Mouse (Mus musculus): ENCODE measurements around the gene Smyd3.
A peak's percentile ranks its signal among the peaks of the same experiment; 100 is the strongest.

Smyd3 gene

DNA sequence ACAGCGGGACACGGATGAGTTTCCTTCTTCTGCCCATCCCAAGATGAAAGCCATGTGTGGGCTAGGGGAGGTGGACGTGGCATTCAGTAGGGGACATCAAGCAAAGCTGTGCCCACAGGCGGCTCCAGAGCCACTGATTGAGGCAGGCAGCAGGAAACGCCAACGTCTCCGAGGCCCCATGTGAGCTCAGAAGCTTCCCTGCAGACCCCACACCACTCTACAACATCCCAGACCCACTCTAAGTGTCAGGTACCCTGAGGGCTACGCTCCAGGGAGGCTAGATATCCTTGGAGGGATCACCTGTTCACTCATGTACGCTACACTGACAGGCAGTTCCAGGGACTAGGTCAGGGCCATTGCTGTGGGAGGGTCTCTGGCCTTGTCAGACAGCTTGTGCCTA, 556.2 kb downstream of the Smyd3 start:
- DNase-seq (ENCODE audit: low read depth, low spot score), result no peak

DNA sequence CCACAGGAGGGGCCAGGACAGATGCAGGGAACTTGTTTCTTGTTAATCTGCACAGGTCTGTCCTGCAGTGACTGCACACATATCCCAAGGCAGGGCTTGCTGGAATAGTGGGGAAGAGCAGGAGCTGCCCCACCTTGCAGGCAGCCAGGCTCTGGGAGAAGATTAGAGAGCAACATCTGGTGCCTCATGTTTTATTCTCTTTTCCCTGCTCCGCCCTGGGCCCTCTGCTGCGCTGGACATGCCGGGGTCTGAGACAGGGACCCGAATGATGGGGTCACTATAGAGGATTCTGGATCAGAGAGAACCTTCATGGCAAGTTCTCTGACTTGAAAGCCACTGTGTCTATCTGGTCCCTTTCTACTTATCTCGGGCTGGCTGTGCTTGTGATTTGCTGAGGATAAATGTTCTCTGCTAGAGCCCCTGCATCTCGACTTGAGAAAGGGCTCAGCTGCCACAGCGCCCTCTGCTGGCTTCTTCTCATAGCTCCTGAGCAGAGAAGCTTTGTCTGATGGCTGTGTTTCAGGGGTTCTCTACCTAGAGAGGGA, 557.8 kb downstream of the Smyd3 start:
- DNase-seq (ENCODE audit: low read depth, low spot score), result peak; percentile 45

DNA sequence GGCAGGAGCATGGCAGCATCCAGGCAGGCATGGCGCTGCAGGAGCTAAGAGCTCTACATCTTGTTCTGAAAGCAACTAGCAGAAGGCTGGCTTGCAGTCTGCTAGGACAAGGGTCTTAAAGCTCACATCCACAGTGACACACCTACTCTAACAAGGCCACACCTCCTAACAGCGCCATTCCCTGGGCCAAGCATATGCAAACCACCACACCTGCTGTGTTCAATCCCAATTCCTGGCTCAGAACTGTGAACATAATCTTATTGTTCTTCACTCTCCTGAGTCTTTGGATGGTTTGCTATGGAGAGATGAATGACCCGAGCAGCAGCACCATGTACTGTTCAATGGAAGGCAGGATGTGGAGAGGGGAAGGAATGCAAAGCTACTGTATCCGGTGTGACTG, 559.2 kb downstream of the Smyd3 start:
- no peak for DNase-seq (ENCODE audit: low read depth, low spot score)

DNA sequence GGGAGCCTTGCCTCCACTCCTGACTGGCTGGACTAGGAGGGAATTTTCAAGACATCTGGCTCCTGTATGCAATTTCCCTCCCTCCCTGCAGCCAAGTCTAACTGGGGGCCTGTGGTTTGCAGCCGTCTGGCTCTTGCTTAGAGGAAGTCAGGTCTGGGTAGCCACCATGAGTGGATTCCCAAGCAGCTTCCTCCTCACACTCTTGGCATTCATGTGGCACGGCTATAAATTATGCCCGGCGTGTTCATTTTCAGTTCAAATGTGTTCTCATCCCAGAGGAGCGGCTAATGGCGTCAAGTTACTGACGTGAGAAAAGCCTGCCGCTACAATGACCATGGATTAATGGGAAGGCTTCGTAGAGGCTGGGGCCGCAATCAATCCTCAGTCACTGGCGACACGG, 564.9 kb downstream of the Smyd3 start:
- no peak for DNase-seq (ENCODE audit: low read depth, low spot score)

DNA sequence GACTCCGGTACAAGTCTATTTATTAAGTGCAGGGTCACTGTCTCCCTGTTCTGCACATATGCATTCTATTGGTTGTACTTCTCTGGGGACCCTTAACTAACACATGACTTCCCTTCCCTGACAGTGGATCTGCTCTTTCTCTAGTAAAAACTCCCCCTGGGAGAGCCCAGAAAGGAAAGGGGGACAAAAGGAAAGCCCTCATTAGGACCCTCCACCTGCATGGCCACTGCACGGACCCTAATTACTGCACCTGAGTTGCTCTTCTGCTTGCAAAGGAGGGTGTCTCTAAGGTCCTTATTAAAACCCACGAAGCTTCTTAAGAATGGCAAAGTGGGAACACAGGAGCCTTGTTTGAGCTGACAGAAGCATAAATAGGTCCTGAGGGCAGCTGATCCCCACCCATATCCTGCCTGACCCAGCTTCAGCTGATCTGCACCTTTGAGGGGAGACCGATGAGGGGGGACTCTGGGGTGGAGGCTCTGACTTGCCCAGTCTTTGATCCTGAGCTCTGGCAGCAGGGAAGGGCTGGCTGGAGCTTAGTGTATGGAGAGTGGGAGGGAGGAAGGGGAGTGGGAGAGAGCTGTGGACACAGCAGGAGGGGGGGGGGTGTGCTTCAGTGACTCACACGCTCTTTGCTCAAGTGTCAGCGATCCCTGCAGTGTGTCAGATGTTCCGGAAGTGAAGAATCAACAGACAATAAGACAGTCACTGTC, 575.4 kb downstream of the Smyd3 start:
- DNase-seq (ENCODE audit: low read depth, low spot score), result no peak

DNA sequence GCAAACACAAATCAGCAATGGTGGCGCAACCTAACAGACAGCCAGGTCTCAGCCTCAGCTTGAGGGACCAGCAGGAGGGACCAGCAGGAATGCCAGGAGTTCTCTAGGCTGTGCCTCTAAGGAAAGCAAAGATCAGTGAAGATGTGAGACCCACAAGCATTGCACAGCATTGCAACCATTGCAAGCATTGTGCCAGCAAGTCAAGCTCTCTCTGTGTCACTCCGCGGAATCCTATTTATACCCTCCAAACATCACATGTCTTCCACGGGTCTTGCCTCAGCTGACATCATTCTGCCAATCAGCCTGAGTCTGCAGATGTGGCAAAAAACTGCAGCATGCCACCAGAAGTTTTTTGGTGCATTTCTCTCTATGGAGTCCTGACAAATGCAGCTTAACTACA, 577.5 kb downstream of the Smyd3 start:
- no peak for DNase-seq (ENCODE audit: low read depth, low spot score)

DNA sequence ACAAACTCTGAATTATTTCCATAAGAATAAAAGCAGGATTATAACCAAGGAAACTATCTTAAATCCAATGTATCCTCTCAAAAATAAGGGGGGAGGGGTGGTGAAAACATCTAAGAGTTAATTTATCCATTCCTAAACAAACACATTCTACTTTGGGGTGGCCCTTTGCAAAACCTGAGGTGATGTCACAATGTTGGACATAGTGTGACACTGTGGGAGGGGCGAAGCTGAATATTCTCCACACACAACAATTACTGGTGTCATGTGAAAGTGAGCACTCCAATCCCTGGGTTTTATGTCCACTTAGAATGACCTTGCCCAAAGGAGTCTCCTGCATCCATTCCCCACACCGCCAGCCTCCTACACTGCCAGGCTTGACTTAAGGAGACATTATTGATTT, 580.9 kb downstream of the Smyd3 start:
- no peak for DNase-seq (ENCODE audit: low read depth, low spot score)

DNA sequence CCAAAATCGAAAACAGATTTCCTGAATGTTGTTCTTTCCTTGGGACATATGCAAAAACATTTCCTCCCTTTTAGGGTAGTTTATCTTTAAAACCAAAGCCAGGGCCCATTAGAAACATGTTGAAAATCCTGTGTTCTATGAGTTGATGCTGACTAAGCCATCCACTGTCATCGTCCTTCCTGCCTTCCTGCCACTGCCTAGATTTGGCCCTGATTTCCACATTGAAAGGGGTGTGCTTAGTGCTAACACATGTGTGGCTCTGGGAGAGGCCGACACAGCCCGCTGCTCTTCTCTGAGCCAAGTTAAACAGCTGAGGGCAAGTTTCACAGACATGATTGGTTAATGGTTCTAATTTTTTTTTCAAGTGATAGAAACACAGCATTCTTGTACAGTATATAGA, 581.4 kb downstream of the Smyd3 start:
- DNase-seq (ENCODE audit: low read depth, low spot score), result peak; percentile 42

DNA sequence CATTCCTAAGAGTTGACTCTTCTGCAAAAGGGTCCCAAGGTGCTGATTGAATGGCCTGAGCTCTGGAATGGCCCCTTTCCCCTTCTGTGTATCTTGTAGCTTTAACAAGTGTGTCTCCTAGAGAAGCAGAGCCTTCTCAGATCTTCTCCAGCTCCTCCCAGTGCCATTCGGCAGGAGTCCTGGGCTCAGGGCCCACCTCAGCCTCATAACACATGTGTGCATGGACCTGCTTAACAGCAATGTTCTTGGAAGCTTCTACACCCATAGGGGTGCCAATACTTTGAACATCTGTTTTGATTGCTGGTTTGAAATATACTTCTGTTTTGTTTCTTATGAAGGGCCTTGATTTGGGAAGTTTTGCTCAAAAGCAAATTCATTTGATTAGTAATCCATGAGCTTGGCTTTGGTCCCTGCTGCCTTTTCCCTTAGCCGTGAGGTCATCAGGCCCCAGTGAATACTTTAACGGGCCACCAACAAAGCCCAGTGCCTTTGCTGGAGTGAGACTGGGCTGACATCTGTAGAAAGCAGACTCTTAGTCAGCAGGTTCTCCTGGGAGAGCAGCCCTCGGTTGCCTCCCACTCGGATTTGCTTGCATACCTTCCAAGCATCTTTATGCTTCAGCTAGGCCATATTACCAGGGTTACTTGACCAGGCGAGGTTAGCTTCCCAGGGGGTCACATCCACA, 583.7 kb downstream of the Smyd3 start:
- peak; percentile 50 for DNase-seq (ENCODE audit: low read depth, low spot score)

DNA sequence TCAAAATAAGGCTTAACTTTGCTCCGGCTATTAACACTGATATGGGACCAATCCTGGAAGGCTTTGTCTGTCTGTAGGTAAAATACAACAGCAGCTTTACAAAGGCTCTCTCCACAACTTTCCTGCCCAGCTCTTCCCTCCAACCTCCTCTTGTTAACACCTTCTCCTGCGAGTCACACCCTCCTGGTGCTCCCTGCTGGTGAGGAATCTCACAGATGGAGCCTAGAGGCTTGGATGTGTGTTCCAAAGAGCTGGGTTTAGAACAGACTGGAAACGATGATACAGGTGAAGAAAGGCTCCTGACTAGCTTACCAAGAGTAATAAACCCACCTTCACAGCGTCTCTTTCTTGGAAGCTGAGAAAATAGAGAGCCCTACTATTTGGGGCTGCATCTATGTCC, 588.3 kb downstream of the Smyd3 start:
- DNase-seq (ENCODE audit: low read depth, low spot score), result no peak

DNA sequence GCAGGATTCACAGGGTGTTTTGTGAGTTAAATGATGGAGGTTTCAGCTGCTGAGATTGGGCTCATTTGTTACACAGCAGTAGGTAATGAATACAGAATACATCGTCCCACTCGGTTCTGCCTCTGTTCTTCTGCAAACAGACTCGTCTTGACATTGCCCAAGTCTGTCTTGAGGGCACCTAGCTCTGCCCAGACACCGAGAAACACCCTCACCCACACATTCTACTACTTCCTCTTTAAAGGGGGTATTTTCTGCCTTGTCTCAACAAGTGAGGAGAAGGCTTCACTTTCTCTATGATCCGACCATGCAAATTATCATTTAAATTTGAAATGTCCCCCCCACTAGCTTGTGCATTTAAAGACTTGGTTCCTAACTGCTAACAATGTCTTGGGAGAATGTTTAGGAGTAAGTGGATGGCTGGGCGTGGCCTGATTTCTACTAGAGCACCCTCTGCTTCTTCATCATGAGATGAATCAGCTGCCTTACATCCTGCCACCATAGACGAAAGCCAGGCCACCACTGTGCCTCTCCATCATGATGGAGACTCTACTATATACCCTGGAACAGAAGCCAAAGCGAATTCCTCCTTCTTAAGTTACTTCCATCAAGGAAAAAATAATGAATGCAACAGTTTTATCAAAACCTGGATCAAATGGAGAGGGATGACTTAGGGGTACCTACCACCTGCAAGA, 593.2 kb downstream of the Smyd3 start:
- DNase-seq (ENCODE audit: low read depth, low spot score), result no peak

DNA sequence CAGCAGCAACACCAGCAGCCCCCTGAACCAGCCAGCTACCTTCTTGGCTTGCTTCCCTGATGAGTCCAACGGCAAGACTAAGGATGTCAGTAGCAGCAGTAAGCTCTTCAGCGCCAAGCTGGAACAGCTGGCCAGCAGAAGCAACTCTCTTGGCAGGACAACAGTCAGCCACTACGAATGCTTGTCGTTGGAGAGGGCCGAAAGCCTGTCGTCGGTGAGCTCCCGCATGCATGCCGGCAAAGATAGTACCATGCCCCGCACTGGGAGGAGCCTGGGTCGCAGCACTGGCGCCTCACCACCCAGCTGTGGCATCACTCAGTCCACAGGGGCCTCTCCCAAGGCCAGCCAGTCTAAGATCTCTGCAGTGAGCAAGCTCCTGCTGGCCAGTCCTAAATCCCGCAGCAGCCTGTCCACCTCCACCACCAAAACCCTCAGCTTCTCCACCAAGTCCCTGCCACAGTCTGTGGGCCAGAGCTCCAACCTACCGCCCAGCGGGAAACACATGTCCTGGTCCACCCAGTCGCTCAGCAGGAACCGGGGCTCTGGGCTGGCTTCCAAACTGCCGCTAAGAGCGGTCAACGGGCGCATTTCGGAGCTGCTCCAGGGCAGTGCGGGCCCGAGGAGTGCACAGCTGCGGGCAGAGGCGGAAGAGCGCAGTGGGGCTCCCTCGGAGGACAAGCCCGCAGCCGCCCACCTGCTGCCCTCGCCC, 600.5 kb downstream of the Smyd3 start:
- no peak for DNase-seq (ENCODE audit: low read depth, low spot score)

DNA sequence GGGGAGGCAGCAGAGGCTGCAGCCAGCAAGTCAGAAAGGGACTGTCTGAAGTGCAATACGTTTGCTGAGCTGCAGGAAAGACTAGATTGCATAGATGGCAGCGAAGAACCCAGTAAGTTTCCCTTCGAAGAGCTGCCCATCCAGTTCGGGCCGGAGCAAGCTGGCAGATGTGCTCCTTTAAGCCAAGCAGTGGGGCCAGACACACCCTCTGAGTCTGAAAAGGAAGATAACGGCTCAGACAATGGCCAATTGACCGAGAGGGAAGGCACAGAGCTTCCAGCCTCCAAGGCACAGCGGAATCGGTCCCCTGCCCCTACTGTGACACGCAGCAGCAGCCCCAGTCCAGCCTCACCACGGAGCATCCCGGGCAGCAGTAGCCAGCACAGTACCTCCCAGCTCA, 602.8 kb downstream of the Smyd3 start:
- DNase-seq (ENCODE audit: low read depth, low spot score), result no peak

DNA sequence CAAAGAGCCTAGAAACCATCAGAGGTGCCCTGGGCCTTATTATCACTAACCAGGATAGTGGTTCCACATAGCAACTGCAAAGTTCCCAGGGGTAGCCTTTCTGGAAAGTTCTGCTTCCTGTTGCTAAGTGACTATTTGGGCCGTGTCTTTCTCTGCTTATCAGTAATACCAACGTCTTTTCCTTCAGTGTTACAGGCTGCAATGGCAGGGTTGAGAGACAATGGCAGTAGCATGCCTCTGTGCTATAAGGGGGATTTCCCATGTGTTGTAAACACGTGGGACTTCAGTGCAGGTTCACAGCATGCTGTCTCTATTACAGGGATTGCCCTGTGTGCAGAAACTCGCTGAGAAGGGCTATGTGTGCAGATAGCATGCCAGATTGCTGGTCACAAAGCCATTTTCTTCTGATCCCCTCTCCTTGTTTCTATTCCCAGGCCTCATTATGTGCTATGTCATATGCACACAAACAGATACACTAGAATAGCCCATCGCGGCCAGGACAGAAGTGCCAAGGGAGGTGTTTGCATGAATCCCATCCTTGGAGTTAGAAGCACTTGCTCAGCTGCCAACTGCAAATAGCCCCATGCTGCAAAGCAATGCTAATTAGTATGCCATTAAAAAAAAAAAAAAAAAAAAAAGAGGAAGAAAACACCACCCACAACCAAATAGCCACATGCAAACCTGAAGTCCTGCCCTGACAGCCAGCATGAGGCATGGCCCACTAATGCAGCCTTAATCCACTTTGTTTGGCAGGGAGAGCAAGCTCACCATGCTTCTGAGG, 604.7 kb downstream of the Smyd3 start:
- DNase-seq (ENCODE audit: low read depth, low spot score), result no peak

DNA sequence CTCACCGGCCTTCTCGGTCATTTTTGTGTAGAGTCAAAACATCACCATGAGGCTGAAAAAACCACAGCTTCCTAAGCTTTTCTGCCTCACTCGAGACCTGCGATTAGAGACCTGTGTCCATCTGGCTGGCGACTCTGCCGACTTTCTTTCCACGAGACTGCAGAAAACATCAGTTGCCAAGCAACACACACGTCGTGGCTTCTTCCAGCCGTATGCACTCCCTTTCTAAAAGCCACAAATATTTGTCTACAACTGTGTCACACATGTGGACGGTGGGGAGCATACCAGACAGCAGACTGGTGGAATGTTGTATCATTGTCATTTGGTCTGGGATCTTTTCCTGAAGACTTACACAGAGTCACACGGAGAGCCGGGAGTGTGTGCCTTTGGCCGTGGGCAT, 606.9 kb downstream of the Smyd3 start:
- no peak for DNase-seq (ENCODE audit: low read depth, low spot score)

Measured in skeletal muscle tissue, adult 2 months (tissue).